Mouse (Mus musculus) gastrocnemius, postnatal 25 days (tissue): ENCODE data around the gene Dnah8. TPM values are rescaled to one million over a fixed set of nuclear protein-coding genes. Genes with fewer than 3 reads are reported as not detected.
"Not testable (repeated sequence)": the region's sequence is repeated elsewhere in the genome, so short reads cannot be mapped to it uniquely, and the experiment has no call there.

Source experiments
- DNase-seq: peaks from one replicate; pipeline ENCODE4 v3.0.0; 2022
- total RNA-seq, 2 experiments: library from RNA; stranded (reverse); gene quantifications; 1 replicate in 1 of 2; 2 replicates in 1 of 2; pipeline ENCODE4 v1.2.3; 2021

The Dnah8 gene
- total RNA-seq, 2 experiments from 2014 or later = 0.28 to 0.32 TPM

GRCm38 (mm10) chr17:30609305-30609979 is 14.7 kb upstream of the Dnah8 start:
- no peak for DNase-seq

- no peak for DNase-seq
Measured at GRCm38 (mm10) chr17:30609980-30610307, 14.2 kb upstream of the Dnah8 start.

- no peak for DNase-seq
Measured at GRCm38 (mm10) chr17:30610739-30611138, 13.4 kb upstream of the Dnah8 start.

- no peak for DNase-seq
Measured at GRCm38 (mm10) chr17:30611221-30612074, 12.7 kb upstream of the Dnah8 start.

- DNase-seq = peak; percentile 100
Measured at GRCm38 (mm10) chr17:30612075-30612859, 11.9 kb upstream of the Dnah8 start.

- no peak for DNase-seq
Measured at GRCm38 (mm10) chr17:30613350-30613749, 10.8 kb upstream of the Dnah8 start.

DNA sequence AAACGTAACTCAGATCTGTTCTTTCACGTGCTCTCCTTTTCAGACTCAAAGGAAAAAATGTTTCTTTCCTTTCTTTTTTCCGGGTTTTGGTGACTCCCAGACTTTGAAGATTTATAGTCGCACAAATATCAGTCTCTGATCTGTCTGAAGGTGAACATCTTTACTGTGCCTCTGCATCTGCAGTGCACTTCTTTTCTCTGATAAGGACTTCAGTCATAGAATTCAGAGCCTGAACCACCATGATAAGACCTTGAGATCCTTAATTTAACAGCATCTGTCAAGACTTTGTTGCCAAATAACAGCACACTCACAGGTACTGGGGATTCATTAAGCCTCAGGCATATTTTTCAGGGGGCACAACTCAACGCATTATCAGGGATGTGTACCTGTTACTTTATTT is 8.0 kb upstream of the Dnah8 start:
- no peak for DNase-seq

GRCm38 (mm10) chr17:30618136-30618891 is 5.8 kb upstream of the Dnah8 start:
- DNase-seq = no peak

DNA sequence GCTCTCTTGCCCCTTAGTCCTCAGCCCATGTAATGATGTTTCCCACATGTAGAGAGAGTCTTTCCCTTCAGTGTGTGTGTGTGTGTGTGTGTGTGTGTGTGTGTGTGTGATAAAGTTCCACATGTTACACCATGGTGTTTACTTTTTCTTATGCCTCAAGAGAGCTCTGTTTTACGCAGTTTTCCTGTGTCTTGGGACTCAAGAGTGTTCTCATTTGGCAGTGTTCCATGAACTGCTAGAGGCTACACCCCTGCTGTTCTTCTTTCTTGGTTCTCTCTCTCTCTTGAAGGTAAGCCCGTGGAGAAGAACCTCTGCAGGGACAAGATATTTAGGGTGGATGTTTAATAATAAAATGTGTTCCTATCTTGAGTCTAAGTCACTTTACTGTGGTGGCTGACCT is 5.0 kb upstream of the Dnah8 start:
- no peak for DNase-seq

DNA sequence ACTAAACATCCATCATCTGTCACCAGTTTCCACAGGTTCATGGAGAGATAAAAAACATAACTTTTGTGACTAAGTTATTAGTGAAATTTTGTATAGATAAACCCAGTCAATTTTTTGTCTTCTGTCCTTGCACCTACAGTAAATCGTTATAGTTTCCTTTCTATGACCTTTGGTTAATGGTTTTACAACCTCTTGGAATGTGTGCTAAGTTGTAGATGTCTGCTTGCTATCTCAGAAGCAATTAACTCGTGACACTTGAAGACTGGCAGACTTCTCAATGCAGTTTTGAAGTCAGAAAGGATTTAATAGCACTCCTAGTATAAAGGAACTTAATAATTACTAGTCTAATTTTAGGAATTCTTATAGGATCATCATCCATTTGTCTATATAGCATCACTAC is 3.6 kb upstream of the Dnah8 start:
- DNase-seq = no peak

DNA sequence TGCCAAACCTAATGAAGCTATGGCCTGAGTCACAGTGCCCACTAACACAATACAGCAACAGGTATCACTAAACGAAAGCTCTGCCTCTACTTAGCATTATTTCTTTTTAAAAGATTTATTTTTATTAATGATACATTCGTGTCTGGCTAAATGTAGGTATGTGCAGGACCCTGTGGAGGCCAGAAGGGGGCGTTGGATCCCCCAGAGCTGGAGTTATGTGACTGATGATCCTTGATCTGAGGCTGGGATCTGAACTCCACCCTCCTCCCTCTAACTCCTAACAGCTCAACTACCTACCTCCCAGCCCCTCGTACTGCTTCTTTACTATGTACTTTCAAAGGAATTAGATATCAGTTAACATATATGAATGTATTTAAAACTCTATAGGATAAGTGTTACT is 2.7 kb upstream of the Dnah8 start:
- no peak for DNase-seq

DNA sequence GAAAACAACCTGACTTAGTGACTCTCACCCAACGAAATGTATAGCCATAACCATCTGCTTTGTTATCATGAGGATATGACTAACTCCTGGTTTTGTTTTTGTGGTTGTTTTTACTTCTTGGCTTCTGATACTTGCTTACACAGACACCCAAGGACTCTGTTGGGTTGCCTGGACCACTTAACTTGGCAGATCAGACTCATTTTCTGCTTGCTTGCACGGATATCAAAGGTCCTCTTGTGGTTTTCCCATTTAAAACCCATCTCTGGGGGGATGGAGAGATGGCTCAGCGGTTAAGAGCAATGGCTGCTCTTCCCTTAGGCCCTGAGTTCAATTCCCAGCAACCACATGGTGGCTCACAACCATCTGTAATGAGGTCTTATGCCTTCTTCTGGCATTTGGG is 954 bp upstream of the Dnah8 start:
- no peak for DNase-seq

DNA sequence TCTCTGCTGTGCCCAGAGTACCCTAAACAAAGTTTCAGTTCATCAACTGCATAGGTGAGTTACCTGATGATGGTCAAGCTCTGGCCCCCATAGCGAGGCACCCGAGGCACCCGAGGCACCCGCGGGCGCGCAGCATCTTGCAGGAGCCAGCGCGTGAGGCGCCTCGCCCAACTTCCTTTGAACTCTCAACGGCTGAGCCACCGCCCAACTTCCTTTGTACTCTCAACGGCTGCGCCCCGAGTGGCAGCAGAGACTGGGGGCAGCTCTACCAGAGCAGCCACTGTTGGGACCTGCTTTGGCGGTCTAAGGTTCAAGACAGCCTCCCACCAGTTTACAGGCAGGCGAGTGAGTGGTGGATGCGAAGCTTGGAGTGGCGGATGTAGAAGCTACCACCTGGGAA is 2.6 kb downstream of the Dnah8 start, which contains the start of gene Glo1:
Gene Glo1, minus strand, starts transcription at position 153 of the 400 bp plus-strand sequence.
- DNase-seq = not testable (repeated sequence)

DNA sequence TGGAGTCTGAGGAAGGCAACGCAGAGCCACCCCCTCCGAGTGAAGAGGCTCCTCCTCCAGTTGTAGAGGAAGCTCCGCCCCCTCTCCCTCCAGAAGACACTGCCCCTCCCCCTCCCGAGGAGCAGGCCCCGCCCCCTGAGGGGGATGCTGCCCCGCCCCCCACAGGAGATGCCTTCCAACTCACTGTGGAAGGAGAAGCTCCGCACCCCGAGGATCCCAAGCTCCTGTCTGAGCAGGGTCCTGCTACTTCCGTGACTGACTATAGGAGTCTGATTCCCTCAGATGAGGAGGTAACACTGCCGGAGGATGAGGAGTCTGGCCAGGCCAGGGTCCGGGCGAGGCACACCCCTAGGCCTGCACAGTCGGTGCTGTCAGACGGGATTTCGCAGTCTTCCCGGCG is 11.2 kb downstream of the Dnah8 start:
- no peak for DNase-seq

GRCm38 (mm10) chr17:30637714-30638113 is 13.6 kb downstream of the Dnah8 start:
- no peak for DNase-seq

DNA sequence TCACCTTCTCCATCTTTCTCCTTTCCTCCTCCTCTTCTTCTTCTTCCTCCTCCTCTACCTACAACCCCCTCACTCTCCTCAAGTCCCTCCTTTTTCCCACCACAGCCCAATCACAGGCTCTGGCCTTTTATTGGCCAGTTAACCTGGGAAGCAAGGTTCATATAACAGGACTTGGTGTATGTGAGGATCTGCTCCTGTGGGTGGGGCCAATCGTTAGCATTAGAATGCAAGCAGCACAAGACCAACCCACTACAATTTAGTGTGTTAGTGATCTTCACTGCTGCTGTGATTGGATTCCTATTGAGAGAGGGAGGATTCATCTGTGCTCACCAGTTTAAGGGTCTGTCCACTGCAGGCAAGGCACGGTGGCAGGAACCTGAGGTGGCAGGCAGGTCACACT is 14.8 kb downstream of the Dnah8 start:
- no peak for DNase-seq

- no peak for DNase-seq
Measured at GRCm38 (mm10) chr17:30640896-30641295, 16.7 kb downstream of the Dnah8 start.

DNA sequence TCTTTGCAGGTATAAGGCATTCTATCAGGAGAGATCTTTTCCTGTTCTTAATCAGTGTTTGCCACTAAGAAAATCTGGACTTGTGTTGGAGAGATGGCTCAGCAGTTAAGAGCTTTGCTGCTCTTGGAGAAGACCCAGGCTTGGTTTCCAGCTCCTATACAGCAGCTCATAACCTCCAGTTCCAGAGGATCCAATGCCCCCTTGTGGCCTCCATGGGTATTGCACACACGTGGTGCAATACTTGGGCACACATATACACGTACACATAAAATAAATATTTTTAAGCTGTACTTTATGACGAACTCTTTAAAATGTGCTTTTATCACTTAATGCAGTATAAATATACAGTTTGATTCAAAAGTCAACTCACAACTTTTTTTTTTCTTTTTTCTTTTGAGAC is 24.6 kb downstream of the Dnah8 start:
- DNase-seq = no peak

DNA sequence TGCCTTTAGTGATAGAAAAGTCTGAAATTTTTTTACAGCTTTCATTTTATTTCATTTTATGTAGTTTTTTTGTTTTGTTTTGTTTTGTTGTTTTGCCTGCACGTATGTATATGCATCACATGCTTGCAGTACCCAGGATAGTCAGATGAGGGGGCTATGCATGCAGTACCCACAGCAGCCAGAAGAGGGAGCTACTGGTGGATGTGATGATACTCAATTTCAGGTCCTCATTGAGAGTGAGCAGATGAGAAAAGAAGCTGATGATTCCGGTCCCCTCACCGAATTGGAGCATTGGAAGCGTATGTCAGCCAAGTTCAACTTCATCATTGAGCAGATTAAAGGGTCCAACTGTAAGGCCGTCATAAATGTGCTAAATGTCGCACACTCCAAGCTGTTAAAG is 28.9 kb downstream of the Dnah8 start:
- DNase-seq = no peak

DNA sequence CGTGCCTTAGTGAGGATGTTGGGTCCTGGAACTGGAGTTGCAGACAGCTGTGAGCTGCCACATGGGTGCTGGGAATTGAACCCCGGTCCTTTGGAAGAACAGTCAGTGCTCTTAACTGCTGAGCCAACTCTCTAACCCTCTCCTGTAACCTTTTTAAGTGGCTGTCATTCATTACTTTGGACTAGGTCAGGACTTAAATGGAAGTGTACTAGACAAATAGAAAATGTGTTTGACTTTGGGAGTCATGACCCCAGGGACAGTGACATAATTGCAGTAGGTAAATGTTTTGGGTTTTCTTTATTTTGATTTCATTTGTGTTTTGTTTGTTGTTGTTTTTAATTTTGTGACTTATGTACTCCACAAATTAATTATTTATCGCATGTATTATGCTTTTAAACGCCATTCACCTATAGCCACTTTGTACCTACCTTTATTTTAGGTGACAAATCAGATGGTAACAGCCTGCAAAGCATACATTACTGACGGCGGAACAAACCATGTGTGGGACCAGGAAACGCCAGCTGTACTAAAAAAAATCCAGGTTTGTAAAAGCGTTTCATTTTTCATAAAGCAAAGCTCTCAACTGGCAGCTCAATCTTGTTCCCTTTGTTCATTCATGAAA is 33.5 kb downstream of the Dnah8 start:
- no peak for DNase-seq

- DNase-seq = peak; percentile 33
Measured at GRCm38 (mm10) chr17:30658152-30658544, 34.0 kb downstream of the Dnah8 start.

DNA sequence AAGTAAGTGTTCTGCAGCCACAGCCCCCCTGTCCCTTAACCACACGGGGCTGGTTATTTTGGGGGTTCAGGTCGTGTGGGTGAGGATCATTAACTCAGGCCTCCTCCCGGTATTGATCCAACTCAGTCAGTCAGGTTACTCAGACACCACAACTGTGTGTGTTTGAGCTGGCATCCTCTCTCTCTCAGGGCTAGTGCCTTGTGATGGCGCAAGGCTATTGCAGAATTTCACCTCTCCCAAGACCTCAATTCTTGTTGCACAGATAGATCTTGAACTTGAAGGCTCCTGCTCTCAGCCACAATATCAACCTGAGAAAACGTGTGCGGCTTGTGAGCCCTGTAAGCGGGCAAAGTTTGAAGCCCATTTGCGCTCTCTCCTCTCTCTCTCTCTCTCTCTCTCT is 38.0 kb downstream of the Dnah8 start:
- DNase-seq = no peak
